Mouse (Mus musculus) G1E (cell line): ENCODE results near the gene Tcf3. TPM values are rescaled to one million over a fixed set of nuclear protein-coding genes. Genes with fewer than 3 reads are reported as not detected.

ENCODE experiments used
- ATAC-seq: 2 replicates; pipeline ENCODE4 v1.8.0; 2016; ENCODE audit warnings: mild to moderate bottlenecking; ENCODE audit not compliant: insufficient number of reproducible peaks, poor library complexity, low FRiP score, severe bottlenecking; ENCODE audit errors: extremely low read depth
- DNase-seq: peaks from one replicate; pipeline ENCODE4 v3.0.0; 2012; ENCODE audit warnings: low spot score
- H3K27me3 ChIP-seq: 2 replicates; pipeline ENCODE4 v1.6.1; 2012; ENCODE audit warnings: mild to moderate bottlenecking, low read length, inconsistent platforms; ENCODE audit not compliant: insufficient read depth
- H3K36me3 ChIP-seq: replicated peaks from 2 replicates; pipeline ENCODE3; 2012; ENCODE audit warnings: mild to moderate bottlenecking, inconsistent platforms
- H3K4me1 ChIP-seq: 2 replicates; pipeline ENCODE4 v1.6.1; 2012; ENCODE audit warnings: low read depth, low read length, inconsistent platforms, mixed read lengths; ENCODE audit not compliant: insufficient read depth
- H3K4me3 ChIP-seq: 2 replicates; pipeline ENCODE4 v1.5.1; 2012; ENCODE audit warnings: low read depth, mild to moderate bottlenecking, inconsistent platforms, low read length, moderate library complexity, mixed read lengths
- H3K9me3 ChIP-seq: replicated peaks from 2 replicates; pipeline ENCODE4 v1.6.1; 2012; ENCODE audit warnings: inconsistent platforms
- CTCF ChIP-seq: IDR thresholded peaks from 2 replicates; pipeline ENCODE4 v1.5.1; 2012; ENCODE audit warnings: low read depth, low read length, inconsistent platforms, mixed read lengths
- GATA1 ChIP-seq: IDR thresholded peaks from 2 replicates; pipeline ENCODE4 v1.6.1; 2012; ENCODE audit warnings: borderline replicate concordance, low read length, inconsistent platforms, mixed read lengths
- GATA2 ChIP-seq: IDR thresholded peaks from 2 replicates; pipeline ENCODE4 v1.6.1; 2012; ENCODE audit warnings: low read depth, low read length, inconsistent platforms, borderline replicate concordance
- POLR2AphosphoS5 ChIP-seq: IDR thresholded peaks from 2 replicates; pipeline ENCODE4 v1.6.1; 2012; ENCODE audit warnings: low read depth, low read length, inconsistent platforms; ENCODE audit not compliant: insufficient replicate concordance
- TAL1 ChIP-seq: conservative IDR thresholded peaks from 2 replicates; pipeline ENCODE4 v1.6.1; 2012; ENCODE audit warnings: low read depth, low read length, inconsistent platforms, mixed read lengths
- polyA plus RNA-seq: library from polyadenylated mRNA; stranded (reverse); fragments of >175 nt; gene quantifications from 2 replicates; pipeline ENCODE4 v1.2.3, GENCODE M21; 2012
- total RNA-seq, 2 experiments: library from RNA; stranded (forward) in 1 of 2; stranded (reverse) in 1 of 2; fragments of 200-1000 nt in 1 of 2; fragments of >200 nt in 1 of 2; fragmentation: Nextera tagmentation in 1 of 2; gene quantifications; 2 replicates each; pipeline ENCODE4 v1.2.3; 2014 to 2017

Tcf3 gene
- total and polyA plus RNA-seq, 3 experiments: 70.0 to 1,090 (median 152) TPM

DNA sequence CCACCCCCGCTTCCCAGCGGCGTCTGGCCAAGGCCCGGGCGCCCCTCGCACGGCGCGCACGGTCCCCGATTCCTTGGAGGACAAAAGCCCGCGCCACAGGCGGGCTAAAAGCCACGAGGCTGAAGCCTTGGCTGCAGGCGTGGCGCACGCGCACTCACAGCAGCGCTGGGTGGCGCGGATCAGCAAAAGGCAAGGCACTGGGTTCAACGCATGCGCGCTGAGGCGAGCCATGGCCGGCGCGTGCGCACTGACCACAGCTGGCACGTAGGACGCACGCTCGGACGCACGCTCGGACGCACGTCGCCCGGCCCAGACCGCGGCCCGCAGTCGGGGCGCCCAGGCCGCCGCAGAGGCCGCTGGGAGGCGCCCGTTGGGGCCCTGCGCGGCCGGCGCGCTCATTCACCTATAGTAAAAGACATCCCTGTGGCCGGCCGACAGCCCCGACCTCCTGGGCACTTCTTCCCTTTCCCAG, 34.7 kb downstream of the Tcf3 start:
- Histone ChIP-seq H3K9me3 (no peaks in the 10 kb centered on the region), H3K4me1 (peaks cover 80% of the 10 kb centered on the region), H3K4me3 (peak overlapping the region; percentile 75), H3K36me3 (peaks cover 80% of the 10 kb centered on the region), H3K27me3 (no peaks in the 10 kb centered on the region)
- ATAC-seq (peak; percentile 18; the same call in 1 of the 2 replicates), DNase-seq (peak; percentile 86)
- TF ChIP-seq GATA2: no peak
- TF ChIP-seq GATA1: no peak
- TF ChIP-seq POLR2AphosphoS5: no peak
- TF ChIP-seq CTCF: no peak
- TF ChIP-seq TAL1: no peak

DNA sequence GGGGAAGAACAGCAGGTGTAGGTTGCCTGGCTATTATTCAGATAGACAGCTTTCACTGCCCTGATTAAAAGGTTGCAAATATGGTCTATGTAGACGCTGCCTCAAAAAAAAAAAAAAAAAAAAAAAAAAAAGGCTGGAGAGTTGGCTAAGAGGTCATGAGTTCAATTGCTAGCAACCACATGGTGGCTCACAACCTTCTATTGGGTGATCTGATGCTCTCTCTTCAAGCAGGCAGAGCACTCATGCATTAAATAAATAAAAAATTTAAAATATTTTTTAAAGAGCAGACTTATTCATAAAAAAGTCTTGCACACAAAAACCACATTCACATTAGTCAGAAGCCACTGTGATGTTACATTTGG, 35.3 kb downstream of the Tcf3 start:
- ATAC-seq (no peak), DNase-seq (no peak)
- Histone ChIP-seq H3K4me3 (peak overlapping the region; percentile 75), H3K4me1 (peaks cover 77% of the 10 kb centered on the region), H3K36me3 (peaks cover 80% of the 10 kb centered on the region), H3K27me3 (no peaks in the 10 kb centered on the region), H3K9me3 (no peaks in the 10 kb centered on the region)
- TF ChIP-seq TAL1 (no peak), GATA2 (no peak), GATA1 (no peak), CTCF (no peak)

DNA sequence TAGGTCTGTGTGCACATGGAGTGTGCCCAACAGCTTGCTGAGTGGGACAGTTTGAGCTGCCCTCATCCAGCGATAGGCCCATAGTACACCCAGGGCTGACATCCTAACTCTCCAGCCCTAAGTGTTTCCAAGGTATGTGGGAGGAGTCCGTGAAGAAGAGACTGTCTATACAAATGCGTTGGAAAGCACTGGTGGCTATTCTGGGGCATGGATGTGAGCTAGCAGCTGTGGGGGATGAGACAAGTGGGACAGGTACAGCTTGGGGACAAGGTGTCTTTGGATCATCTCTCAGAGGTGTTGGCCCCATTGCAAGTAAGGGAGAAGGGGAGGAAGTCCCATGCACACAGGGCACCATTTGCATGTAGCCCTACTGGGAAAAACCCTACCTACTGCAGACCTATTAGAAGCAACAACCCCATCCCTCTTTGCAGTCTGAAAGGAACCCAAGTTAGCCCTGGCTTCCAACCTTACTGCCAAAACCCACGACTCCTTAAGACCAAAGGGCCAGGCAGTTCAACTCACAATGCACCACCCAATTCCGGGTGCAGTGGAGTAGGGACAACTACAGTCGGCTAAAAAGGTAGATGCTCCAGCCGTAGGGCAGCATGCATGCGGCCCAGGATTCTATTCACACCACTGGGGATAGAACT, 35.8 kb downstream of the Tcf3 start:
- Histone ChIP-seq H3K4me1 (peaks cover 77% of the 10 kb centered on the region), H3K4me3 (peak overlapping the region; percentile 75), H3K27me3 (no peaks in the 10 kb centered on the region), H3K36me3 (peaks cover 80% of the 10 kb centered on the region), H3K9me3 (no peaks in the 10 kb centered on the region)
- no peak for TF ChIP-seq CTCF
- TF ChIP-seq POLR2AphosphoS5: peak; percentile 81; the same call in 1 of the 2 replicates
- no peak for TF ChIP-seq TAL1
- no peak for TF ChIP-seq GATA2
- no peak for TF ChIP-seq GATA1
- DNase-seq (no peak), ATAC-seq (no peak)

DNA sequence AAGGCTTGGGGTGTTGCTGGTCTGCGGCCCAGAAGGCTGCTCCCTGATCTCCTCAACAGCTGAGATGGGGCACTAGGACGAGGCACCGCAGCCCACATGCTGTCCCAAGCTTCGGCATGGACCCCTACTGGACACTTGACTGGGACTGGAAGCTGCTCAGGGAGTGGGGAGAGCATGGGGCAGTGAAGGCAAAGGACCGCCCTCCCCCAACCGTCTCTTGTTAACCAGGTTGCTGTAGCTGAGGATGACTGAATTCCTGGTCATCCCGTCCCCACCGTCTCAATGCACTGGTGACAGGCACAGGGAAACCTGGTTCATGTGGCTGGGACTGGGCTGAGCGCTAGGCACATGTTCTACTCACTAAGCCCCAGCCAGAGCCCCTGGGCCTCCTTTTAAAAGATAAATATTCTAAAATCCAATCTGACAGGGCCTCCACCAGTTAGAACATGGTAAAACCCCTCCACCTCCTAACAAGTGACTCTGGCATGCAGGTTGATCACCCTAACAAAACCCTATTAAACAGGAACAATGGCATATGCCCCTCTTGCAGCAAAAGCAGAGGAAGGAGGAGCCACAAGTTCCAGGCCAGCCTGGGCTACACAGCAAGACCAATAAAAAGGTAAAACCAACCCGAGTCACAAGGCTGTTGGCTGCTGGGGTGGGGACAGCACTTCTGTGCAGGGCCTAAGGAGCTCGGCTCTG, 36.5 kb downstream of the Tcf3 start:
- no peak for TF ChIP-seq TAL1
- no peak for TF ChIP-seq GATA1
- no peak for TF ChIP-seq GATA2
- ATAC-seq (no peak), DNase-seq (peak; percentile 57)
- Histone ChIP-seq H3K36me3 (peaks cover 80% of the 10 kb centered on the region), H3K4me3 (peak overlapping the region; percentile 75), H3K27me3 (no peaks in the 10 kb centered on the region), H3K9me3 (no peaks in the 10 kb centered on the region), H3K4me1 (peaks cover 77% of the 10 kb centered on the region)

DNA sequence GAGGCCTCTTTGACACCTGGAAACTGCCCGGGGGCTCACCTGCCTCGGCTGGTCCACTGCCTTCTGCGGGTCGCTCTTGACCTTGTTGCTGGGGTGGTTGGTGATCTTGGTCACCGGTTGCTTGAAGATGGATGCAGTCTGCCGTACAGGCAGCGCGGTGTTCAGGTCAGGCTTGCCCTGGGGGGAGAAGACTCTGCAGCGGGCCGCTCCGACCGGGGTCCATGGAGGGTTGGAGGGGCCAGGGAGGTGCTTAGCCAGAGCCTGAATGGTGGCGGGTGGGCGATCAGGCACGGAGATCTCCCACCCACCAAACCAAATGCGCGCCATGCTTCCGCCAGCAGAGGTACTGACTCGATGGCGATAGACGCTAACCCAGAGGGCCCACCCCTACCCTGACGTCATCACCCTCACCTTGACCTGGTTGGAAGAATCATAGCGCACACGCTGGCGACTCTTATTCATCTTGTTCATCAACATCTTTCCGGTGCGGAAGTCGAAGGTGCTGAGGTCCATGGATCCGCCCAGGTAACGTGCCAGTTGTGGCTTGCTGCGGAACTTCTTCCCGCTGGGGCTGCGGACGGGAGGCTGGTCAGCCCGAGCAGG, 38.3 kb downstream of the Tcf3 start:
- H3K4me1 ChIP-seq: peaks cover 69% of the 10 kb centered on the region
- H3K4me3 ChIP-seq: peak overlapping the region; percentile 18; the same call in 1 of the 2 replicates
- ATAC-seq: no peak
- H3K9me3 ChIP-seq: no peaks in the 10 kb centered on the region
- no peaks in the 10 kb centered on the region for H3K27me3 ChIP-seq
- peaks cover 80% of the 10 kb centered on the region for H3K36me3 ChIP-seq
- no peak for TF ChIP-seq CTCF
- no peak for TF ChIP-seq POLR2AphosphoS5
- no peak for TF ChIP-seq GATA2
- no peak for TF ChIP-seq TAL1
- TF ChIP-seq GATA1: no peak
- DNase-seq: no peak

DNA sequence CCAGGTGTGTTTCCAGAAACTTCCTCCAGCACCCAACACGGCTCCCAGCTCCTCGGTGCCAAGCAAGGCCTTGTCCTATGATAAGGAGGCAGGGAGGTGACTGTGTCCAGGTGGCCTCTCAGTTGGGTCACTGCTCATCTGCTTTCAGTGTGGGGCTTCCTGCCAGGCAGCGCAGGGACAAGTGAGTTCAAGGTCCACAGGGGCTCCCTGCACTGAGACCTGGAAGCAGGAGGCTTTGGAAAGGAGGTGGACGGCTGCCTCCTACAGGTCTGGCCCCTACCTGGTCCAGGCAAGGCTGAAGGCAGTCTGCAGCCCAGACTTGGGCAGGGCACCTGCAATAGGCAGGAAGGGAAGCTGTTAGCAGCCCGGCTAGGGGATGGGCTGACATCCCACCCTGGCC, 40.8 kb downstream of the Tcf3 start:
- no peak overlapping the region for H3K4me3 ChIP-seq
- ATAC-seq (no peak), DNase-seq (no peak)
- no peaks in the 10 kb centered on the region for H3K27me3 ChIP-seq
- H3K36me3 ChIP-seq: peaks cover 86% of the 10 kb centered on the region
- TF ChIP-seq POLR2AphosphoS5 (no peak), TAL1 (no peak)
- H3K4me1 ChIP-seq: peaks cover 83% of the 10 kb centered on the region
- no peaks in the 10 kb centered on the region for H3K9me3 ChIP-seq
